Mouse (Mus musculus) heart, embryonic 10.5 days (tissue): ENCODE measurements around the gene Ngf. TPM values are rescaled to one million over a fixed set of nuclear protein-coding genes. Genes with fewer than 3 reads are reported as not detected.
A peak's percentile ranks its signal among the peaks of the same experiment; 100 is the strongest.

Source experiments
- DNase-seq: peaks from one replicate; pipeline ENCODE4 v3.0.0-alpha.2; 2017; ENCODE audit warnings: low spot score
- H3K27ac ChIP-seq: fragments of 300-500 bp; sonication (generic); 2 replicates; pipeline ENCODE4 v1.5.1; 2016; ENCODE audit warnings: mild to moderate bottlenecking
- H3K27me3 ChIP-seq: fragments of 300-500 bp; sonication (generic); 2 replicates; pipeline ENCODE4 v1.6.1; 2016; ENCODE audit warnings: mild to moderate bottlenecking; ENCODE audit not compliant: poor library complexity, insufficient read depth, severe bottlenecking
- H3K36me3 ChIP-seq: fragments of 300-500 bp; sonication (generic); 2 replicates; pipeline ENCODE4 v1.6.1; 2016; ENCODE audit warnings: mild to moderate bottlenecking, moderate library complexity
- H3K4me1 ChIP-seq: fragments of 300-500 bp; sonication (generic); 2 replicates; pipeline ENCODE4 v1.6.1; 2016; ENCODE audit warnings: mild to moderate bottlenecking
- H3K4me3 ChIP-seq: fragments of 300-500 bp; sonication (generic); 2 replicates; pipeline ENCODE4 v1.5.1; 2016; ENCODE audit warnings: mild to moderate bottlenecking, moderate library complexity
- H3K9me3 ChIP-seq: fragments of 300-500 bp; sonication (generic); 2 replicates; pipeline ENCODE4 v1.6.1; 2016; ENCODE audit warnings: mild to moderate bottlenecking, moderate library complexity
- WGBS: fragments of 180-500 bp; shearing (Covaris S2); methylation state at CpG from one replicate; pipeline ENCODE4 v1.1.7; 2016; 5-methylcytosine and 5-hydroxymethylcytosine counted together
- polyA plus RNA-seq: library from polyadenylated mRNA; unstranded; fragments of >200 nt; fragmentation: Nextera tagmentation; extraction: Ambion mirVana; gene quantifications from 2 replicates; pipeline ENCODE4 v1.2.1, GENCODE M21; 2016

Gene Ngf
- polyA plus RNA-seq, 1 experiment from 2014 or later: 1.1 TPM

GRCm38 (mm10) chr3:102477917-102478694, 8.4 kb downstream of the Ngf start:
- Histone ChIP-seq H3K4me1 (no peaks in the 10 kb centered on the region), H3K36me3 (no peaks in the 10 kb centered on the region), H3K27ac (no peak overlapping the region), H3K27me3 (peaks cover 10% of the 10 kb centered on the region; the same call in 1 of the 2 replicates), H3K9me3 (no peaks in the 10 kb centered on the region), H3K4me3 (no peak overlapping the region)
- no peak for DNase-seq
- 82% methylated on average over 12 of the region's 12 CpGs for WGBS

- DNase-seq: no peak
- Histone ChIP-seq H3K27me3 (no peaks in the 10 kb centered on the region; the same call in 1 of the 2 replicates), H3K4me3 (no peak overlapping the region), H3K27ac (no peak overlapping the region), H3K9me3 (no peaks in the 10 kb centered on the region), H3K4me1 (no peaks in the 10 kb centered on the region), H3K36me3 (no peaks in the 10 kb centered on the region)
- WGBS: 80% methylated on average over 14 of the region's 14 CpGs
These were observed 20.8 kb downstream of the Ngf start for GRCm38 (mm10) chr3:102490393-102491123.

DNA sequence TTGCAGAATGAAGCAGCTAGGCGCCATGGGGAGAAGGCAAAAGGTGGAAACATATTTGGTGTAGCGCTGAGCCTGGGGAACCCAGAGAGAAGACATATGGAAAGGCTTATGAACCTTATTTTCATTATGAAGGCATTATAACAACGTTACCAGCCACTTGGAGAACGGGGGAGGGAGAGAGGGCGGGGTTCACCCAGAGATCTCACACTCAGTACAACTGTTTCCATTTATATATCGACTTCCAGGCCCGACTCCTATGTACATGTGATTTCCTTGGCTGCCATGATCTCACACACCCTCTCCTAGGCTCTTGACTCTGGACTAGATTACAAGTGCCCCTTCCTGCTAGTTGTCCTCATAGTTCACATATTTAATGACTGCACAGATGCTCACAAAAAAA, 28.4 kb downstream of the Ngf start:
- no peak for DNase-seq
- H3K9me3 ChIP-seq: no peaks in the 10 kb centered on the region
- H3K4me1 ChIP-seq: no peaks in the 10 kb centered on the region
- H3K27me3 ChIP-seq: no peaks in the 10 kb centered on the region
- no peak overlapping the region for H3K4me3 ChIP-seq
- WGBS: 71% methylated on average over 7 of the region's 7 CpGs
- no peaks in the 10 kb centered on the region for H3K36me3 ChIP-seq
- no peak overlapping the region for H3K27ac ChIP-seq

DNA sequence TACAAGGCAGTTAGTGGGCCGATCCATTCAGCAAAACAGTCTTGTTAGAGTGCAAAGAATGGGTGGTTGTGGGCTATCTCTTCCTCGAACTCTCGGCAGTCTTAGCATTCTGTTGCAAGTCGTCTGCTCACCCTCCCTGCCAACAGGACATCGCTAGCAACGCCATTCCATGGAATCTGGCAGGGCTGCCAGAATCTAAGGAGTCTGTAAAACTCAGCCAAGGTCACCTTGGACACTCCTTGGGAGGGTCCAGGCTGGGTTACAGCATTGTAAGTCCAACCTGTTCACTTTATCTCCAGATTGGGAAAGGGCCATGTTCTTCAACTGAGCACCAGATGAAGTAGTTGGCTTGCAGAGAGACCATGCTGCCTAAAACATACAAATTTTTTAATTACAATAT, 29.2 kb downstream of the Ngf start:
- DNase-seq: no peak
- H3K9me3 ChIP-seq: no peaks in the 10 kb centered on the region
- H3K4me1 ChIP-seq: no peaks in the 10 kb centered on the region
- no peaks in the 10 kb centered on the region for H3K36me3 ChIP-seq
- H3K27ac ChIP-seq: no peak overlapping the region
- no peaks in the 10 kb centered on the region for H3K27me3 ChIP-seq
- no peak overlapping the region for H3K4me3 ChIP-seq
- WGBS: 76% methylated on average over 6 of the region's 6 CpGs

DNA sequence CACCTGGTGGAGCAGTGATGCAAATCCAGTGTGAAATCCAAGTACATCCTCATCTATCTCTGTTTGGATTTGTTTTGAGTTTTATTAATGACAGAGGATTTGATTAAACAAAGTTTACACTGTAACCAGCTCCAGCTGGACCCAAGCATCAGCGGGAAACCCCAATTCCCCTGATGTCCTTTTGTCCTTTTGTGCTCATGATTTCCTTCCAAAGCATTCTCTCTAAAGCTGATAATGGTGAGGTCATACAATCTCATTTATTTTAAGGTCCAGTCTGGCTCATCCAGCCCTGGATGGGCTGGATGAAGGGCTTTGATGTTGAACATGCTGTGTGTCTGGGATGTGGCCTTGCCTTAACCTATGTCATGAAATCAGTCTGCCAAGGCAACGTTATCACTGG, 30.3 kb downstream of the Ngf start:
- H3K27ac ChIP-seq: no peak overlapping the region
- H3K9me3 ChIP-seq: no peaks in the 10 kb centered on the region
- no peak for DNase-seq
- H3K27me3 ChIP-seq: no peaks in the 10 kb centered on the region
- H3K36me3 ChIP-seq: no peaks in the 10 kb centered on the region
- H3K4me1 ChIP-seq: no peaks in the 10 kb centered on the region
- H3K4me3 ChIP-seq: no peak overlapping the region
- WGBS: 74% methylated on average over 2 of the region's 2 CpGs

DNA sequence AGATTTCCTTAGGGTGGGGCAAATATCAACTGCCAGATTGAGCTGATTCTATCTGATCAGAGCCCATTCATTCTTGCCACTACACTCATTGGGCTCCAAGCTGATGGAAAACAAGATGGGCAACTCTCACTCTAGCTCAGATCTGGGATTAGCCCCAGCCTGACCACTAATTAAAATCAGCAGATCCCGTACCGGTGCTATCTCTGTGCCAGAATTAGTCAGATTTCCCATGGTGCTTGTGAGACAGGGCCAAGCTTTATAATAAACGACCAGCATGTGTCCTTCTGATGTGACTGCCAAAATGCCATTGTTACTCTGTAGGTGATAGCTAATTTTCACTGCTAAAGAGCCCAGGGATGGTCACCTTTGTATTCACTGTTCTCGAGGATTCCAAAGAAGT, 31.5 kb downstream of the Ngf start:
- Histone ChIP-seq H3K27ac (no peak overlapping the region), H3K36me3 (no peaks in the 10 kb centered on the region), H3K4me1 (no peaks in the 10 kb centered on the region), H3K9me3 (no peaks in the 10 kb centered on the region), H3K4me3 (no peak overlapping the region), H3K27me3 (no peaks in the 10 kb centered on the region)
- DNase-seq: no peak
- whole genome bisulfite sequencing: 78% methylated on average over 4 of the region's 4 CpGs

DNA sequence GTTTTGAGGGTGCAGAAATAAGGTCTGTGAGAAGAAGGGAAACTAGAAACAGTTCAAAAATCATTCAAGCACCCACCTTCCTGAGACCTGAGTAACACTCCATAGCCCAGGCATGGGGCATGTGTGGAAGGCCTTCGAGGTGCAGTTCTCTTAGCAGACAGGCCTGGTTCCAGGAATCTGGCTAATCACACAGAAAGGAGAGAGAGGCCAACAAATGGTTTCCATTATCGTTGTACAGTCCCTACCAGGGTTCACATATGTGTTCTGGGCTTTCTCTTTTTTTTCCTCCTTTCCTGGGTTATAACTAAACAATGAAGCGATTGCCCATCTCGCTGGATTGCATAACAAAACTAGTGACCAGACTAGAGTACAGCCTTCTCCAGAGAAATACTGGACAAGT, 35.4 kb downstream of the Ngf start:
- no peaks in the 10 kb centered on the region for H3K36me3 ChIP-seq
- H3K27ac ChIP-seq: no peak overlapping the region
- 87% methylated on average over 4 of the region's 4 CpGs for WGBS
- no peaks in the 10 kb centered on the region for H3K9me3 ChIP-seq
- no peak for DNase-seq
- no peak overlapping the region for H3K4me3 ChIP-seq
- H3K27me3 ChIP-seq: no peaks in the 10 kb centered on the region
- peaks cover 10% of the 10 kb centered on the region; the same call in 1 of the 2 replicates for H3K4me1 ChIP-seq

- H3K36me3 ChIP-seq: no peaks in the 10 kb centered on the region
- no peaks in the 10 kb centered on the region for H3K9me3 ChIP-seq
- peaks cover 10% of the 10 kb centered on the region; the same call in 1 of the 2 replicates for H3K4me1 ChIP-seq
- no peak for DNase-seq
- H3K4me3 ChIP-seq: no peak overlapping the region
- H3K27ac ChIP-seq: no peak overlapping the region
- WGBS: 78% methylated on average over 12 of the region's 12 CpGs
- no peaks in the 10 kb centered on the region for H3K27me3 ChIP-seq
These were observed 36.3 kb downstream of the Ngf start for GRCm38 (mm10) chr3:102506061-102506460.

DNA sequence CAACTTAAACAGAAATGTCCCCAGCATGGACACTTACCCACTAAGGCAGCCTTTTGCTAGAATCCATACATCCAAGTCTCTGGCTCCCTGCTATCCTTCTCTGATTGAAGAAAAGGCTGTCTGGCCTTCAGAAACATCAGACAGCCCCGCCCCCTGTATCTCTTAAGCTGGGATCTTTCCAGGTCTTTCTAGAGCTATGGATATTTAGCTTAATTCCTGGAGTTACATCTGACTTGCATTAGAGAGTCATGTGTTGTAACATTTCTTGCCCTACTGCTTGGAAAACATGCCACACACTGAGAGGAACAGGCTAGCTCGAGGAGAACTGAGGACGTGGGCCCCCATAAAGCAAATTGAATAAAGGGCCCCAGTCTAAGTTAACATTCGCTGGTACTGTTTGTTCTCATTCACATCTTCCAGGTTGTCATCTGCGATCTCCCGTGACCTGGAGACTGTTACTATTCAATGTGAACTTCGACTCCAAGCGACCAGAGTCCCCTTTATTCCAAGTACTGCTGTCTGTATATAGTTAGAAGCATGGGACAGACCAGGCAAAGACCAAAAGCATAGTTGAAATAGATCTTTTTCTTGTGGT, 38.0 kb downstream of the Ngf start:
- H3K27ac ChIP-seq: 0 out of 2 replicates have a peak overlapping the region, but pooled peaks have one; percentile 16
- no peak overlapping the region for H3K4me3 ChIP-seq
- no peaks in the 10 kb centered on the region for H3K9me3 ChIP-seq
- no peak for DNase-seq
- H3K4me1 ChIP-seq: peaks cover 10% of the 10 kb centered on the region; the same call in 1 of the 2 replicates
- H3K27me3 ChIP-seq: no peaks in the 10 kb centered on the region
- no peaks in the 10 kb centered on the region for H3K36me3 ChIP-seq
- 82% methylated on average over 8 of the region's 8 CpGs for WGBS

- Histone ChIP-seq H3K36me3 (no peaks in the 10 kb centered on the region), H3K9me3 (no peaks in the 10 kb centered on the region), H3K4me1 (peaks cover 10% of the 10 kb centered on the region; the same call in 1 of the 2 replicates), H3K27ac (no peak overlapping the region), H3K27me3 (no peaks in the 10 kb centered on the region), H3K4me3 (no peak overlapping the region)
- WGBS: 62% methylated on average over 9 of the region's 9 CpGs
- DNase-seq: no peak
These were observed 38.7 kb downstream of the Ngf start for GRCm38 (mm10) chr3:102508455-102508854.

DNA sequence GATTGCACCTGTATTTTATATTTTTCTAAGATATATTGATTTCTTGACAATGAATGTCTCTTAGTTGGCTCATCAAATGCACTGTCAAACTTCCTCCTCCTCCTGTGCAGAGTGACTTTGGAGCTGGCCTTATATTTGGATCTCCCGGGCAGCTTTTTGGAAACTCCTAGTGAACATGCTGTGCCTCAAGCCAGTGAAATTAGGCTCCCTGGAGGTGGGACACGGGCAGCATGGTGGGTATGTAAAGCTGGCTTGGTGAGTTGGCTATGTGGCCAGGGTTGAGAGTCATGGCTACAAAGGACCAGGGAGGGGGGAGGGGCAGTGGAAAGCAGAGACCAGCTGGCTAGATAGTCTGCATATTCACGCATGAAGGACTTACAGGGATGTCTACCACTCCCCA, 39.9 kb downstream of the Ngf start:
- H3K4me3 ChIP-seq: no peak overlapping the region
- peaks cover 10% of the 10 kb centered on the region; the same call in 1 of the 2 replicates for H3K4me1 ChIP-seq
- 58% methylated on average over 3 of the region's 3 CpGs for WGBS
- DNase-seq: no peak
- H3K9me3 ChIP-seq: no peaks in the 10 kb centered on the region
- H3K36me3 ChIP-seq: no peaks in the 10 kb centered on the region
- H3K27ac ChIP-seq: no peak overlapping the region
- H3K27me3 ChIP-seq: no peaks in the 10 kb centered on the region

DNA sequence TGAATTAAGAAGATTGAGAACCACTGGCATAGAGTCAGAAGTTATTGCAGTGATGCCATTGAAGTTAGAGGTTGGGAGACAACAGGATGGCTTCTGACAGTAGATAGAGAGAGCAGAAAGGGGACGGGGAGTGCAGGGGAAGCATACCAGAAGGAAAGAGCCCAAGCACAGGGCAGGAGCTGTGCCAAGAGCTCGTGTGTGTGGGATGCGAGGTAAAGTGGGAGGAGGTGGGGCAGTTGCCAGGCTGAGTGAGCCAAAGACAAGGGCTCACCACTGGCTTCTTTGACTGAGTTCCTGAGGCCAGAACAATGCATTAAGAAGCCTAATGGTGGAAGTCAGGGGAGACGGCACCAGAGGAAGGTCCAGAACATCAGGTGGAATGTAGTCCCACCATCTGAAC, 47.2 kb downstream of the Ngf start:
- H3K27ac ChIP-seq: no peak overlapping the region
- H3K27me3 ChIP-seq: no peaks in the 10 kb centered on the region
- WGBS: 84% methylated on average over 4 of the region's 4 CpGs
- H3K4me3 ChIP-seq: no peak overlapping the region
- DNase-seq: no peak
- no peaks in the 10 kb centered on the region for H3K9me3 ChIP-seq
- H3K36me3 ChIP-seq: no peaks in the 10 kb centered on the region
- peaks cover 17% of the 10 kb centered on the region; the same call in 1 of the 2 replicates for H3K4me1 ChIP-seq

GRCm38 (mm10) chr3:102521061-102521460, 51.3 kb downstream of the Ngf start:
- Histone ChIP-seq H3K4me1 (peaks cover 25% of the 10 kb centered on the region), H3K4me3 (no peak overlapping the region), H3K27me3 (no peaks in the 10 kb centered on the region), H3K36me3 (no peaks in the 10 kb centered on the region), H3K27ac (no peak overlapping the region), H3K9me3 (no peaks in the 10 kb centered on the region)
- 68% methylated on average over 5 of the region's 5 CpGs for WGBS
- DNase-seq: no peak
